Mouse (Mus musculus) heart, embryonic 10.5 days (tissue): ENCODE measurements around the gene Rdh9. TPM values are rescaled to one million over a fixed set of nuclear protein-coding genes. Genes with fewer than 3 reads are reported as not detected.
A peak's percentile ranks its signal among the peaks of the same experiment; 100 is the strongest.
"Not testable (repeated sequence)": the region's sequence is repeated elsewhere in the genome, so short reads cannot be mapped to it uniquely, and the experiment has no call there.

Experiments
- DNase-seq: peaks from one replicate; pipeline ENCODE4 v3.0.0-alpha.2; 2017; ENCODE audit warnings: low spot score
- H3K27ac ChIP-seq: fragments of 300-500 bp; sonication (generic); 2 replicates; pipeline ENCODE4 v1.5.1; 2016; ENCODE audit warnings: mild to moderate bottlenecking
- H3K27me3 ChIP-seq: fragments of 300-500 bp; sonication (generic); 2 replicates; pipeline ENCODE4 v1.6.1; 2016; ENCODE audit warnings: mild to moderate bottlenecking; ENCODE audit not compliant: poor library complexity, insufficient read depth, severe bottlenecking
- H3K36me3 ChIP-seq: fragments of 300-500 bp; sonication (generic); 2 replicates; pipeline ENCODE4 v1.6.1; 2016; ENCODE audit warnings: mild to moderate bottlenecking, moderate library complexity
- H3K4me1 ChIP-seq: fragments of 300-500 bp; sonication (generic); 2 replicates; pipeline ENCODE4 v1.6.1; 2016; ENCODE audit warnings: mild to moderate bottlenecking
- H3K4me3 ChIP-seq: fragments of 300-500 bp; sonication (generic); 2 replicates; pipeline ENCODE4 v1.5.1; 2016; ENCODE audit warnings: mild to moderate bottlenecking, moderate library complexity
- H3K9me3 ChIP-seq: fragments of 300-500 bp; sonication (generic); 2 replicates; pipeline ENCODE4 v1.6.1; 2016; ENCODE audit warnings: mild to moderate bottlenecking, moderate library complexity
- WGBS: fragments of 180-500 bp; shearing (Covaris S2); methylation state at CpG from one replicate; pipeline ENCODE4 v1.1.7; 2016; 5-methylcytosine and 5-hydroxymethylcytosine counted together
- polyA plus RNA-seq: library from polyadenylated mRNA; unstranded; fragments of >200 nt; fragmentation: Nextera tagmentation; extraction: Ambion mirVana; gene quantifications from 2 replicates; pipeline ENCODE4 v1.2.1, GENCODE M21; 2016

Gene Rdh9
- polyA plus RNA-seq, 1 experiment from 2014 or later: 0.19 TPM

GRCm38 (mm10) chr10:127766564-127766963 lies 9.6 kb upstream of the Rdh9 start:
- Histone ChIP-seq H3K27ac (no peak overlapping the region), H3K27me3 (no peaks in the 10 kb centered on the region), H3K4me1 (no peaks in the 10 kb centered on the region), H3K9me3 (no peaks in the 10 kb centered on the region), H3K36me3 (no peaks in the 10 kb centered on the region), H3K4me3 (no peak overlapping the region)
- 59% methylated on average over 1 of the region's 1 CpGs for WGBS
- DNase-seq: peak; percentile 72

DNA sequence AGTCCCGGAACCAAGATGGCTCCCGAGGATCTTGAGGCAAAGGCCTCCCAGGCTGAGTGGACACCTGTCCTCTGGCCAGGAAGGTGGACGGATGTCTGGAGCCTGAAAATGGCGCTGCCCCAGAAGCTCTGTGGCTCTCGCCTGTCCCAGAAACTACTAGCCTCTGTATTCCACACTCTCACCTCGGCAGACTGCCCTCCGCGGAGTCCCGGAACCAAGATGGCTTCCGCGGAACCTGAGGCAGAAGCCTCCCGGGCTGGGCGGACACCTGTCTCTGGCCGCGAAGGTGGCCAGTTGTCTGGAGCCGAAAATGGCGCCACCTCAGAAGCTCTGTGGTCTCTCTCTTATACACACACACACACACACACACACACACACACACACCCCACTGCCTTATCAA lies 6.1 kb downstream of the Rdh9 start:
- H3K9me3 ChIP-seq, H3K36me3 ChIP-seq, H3K4me1 ChIP-seq, H3K4me3 ChIP-seq, H3K27me3 ChIP-seq, H3K27ac ChIP-seq: not testable (repeated sequence)
- 92% methylated on average over 17 of the region's 17 CpGs for WGBS
- DNase-seq: peak; percentile 39

- H3K4me1 ChIP-seq, H3K9me3 ChIP-seq, DNase-seq, H3K27me3 ChIP-seq, H3K27ac ChIP-seq, H3K36me3 ChIP-seq, H3K4me3 ChIP-seq: not testable (repeated sequence)
- 82% methylated on average over 1 of the region's 1 CpGs for WGBS
These were observed 9.2 kb downstream of the Rdh9 start for GRCm38 (mm10) chr10:127785411-127785810.

DNA sequence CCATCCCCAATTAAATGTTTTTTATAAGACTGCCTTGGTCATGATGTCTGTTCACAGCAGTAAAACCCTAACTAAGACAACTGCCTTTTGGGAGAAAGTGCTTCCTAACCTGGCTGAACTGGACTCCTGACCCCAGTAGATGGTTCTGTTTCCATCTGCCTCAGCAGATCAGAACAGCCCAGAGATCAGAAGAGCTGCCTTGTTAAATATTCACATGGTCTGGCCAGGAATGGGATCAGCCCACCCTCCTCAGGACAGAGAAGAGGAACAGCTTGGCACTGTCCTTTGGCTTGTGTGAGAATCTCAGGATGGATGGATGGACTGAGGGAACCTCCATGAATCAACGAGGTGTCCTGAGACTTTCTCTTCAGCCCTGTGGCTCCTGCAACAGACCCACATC lies 23.1 kb downstream of the Rdh9 start:
- no peak overlapping the region for H3K4me3 ChIP-seq
- H3K27ac ChIP-seq: no peak overlapping the region
- DNase-seq: no peak
- H3K36me3 ChIP-seq: no peaks in the 10 kb centered on the region
- no peaks in the 10 kb centered on the region for H3K27me3 ChIP-seq
- H3K4me1 ChIP-seq: no peaks in the 10 kb centered on the region
- no peaks in the 10 kb centered on the region for H3K9me3 ChIP-seq
- WGBS: 76% methylated on average over 1 of the region's 1 CpGs

GRCm38 (mm10) chr10:127800891-127801290 lies 24.7 kb downstream of the Rdh9 start, which contains the start of gene Rdh16:
Rdh16 (plus strand) TSS chr10:127801152.
- no peaks in the 10 kb centered on the region for H3K27me3 ChIP-seq
- H3K4me1 ChIP-seq: no peaks in the 10 kb centered on the region
- no peaks in the 10 kb centered on the region for H3K9me3 ChIP-seq
- no peak within 1 kb of the TSS for H3K27ac ChIP-seq
- H3K4me3 ChIP-seq: no peak within 1 kb of the TSS
- WGBS: 84% methylated on average over 6 of the region's 6 CpGs
- DNase-seq: no peak
- H3K36me3 ChIP-seq: no peaks in the 10 kb centered on the region

DNA sequence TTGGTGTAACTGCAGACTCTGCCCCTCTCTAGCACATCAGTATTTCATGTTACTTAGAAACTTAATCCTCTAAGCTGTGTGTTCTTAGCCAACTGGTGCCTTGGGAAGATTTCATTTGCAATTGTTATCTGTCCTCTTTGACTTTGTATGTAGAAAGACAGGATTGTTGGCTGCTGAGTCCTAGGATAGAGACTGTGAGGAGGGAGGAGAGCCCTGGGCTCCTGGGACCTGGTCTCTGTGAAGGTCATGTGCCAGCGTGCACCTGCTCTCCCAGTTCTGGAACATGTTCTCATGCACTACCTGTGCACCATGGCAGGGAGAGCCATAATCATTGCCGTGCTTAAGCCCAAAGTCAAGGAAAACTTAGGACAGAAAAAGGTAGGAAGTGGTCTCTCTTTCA lies 25.4 kb downstream of the Rdh9 start:
- Histone ChIP-seq H3K27me3 (no peaks in the 10 kb centered on the region), H3K4me3 (no peak overlapping the region), H3K4me1 (no peaks in the 10 kb centered on the region), H3K9me3 (no peaks in the 10 kb centered on the region), H3K27ac (no peak overlapping the region), H3K36me3 (no peaks in the 10 kb centered on the region)
- DNase-seq: no peak
- 83% methylated on average over 2 of the region's 2 CpGs for WGBS

GRCm38 (mm10) chr10:127802236-127802635 lies 26.1 kb downstream of the Rdh9 start:
- 68% methylated on average over 5 of the region's 5 CpGs for WGBS
- H3K27me3 ChIP-seq: no peaks in the 10 kb centered on the region
- H3K36me3 ChIP-seq: no peaks in the 10 kb centered on the region
- no peak overlapping the region for H3K27ac ChIP-seq
- no peak for DNase-seq
- no peaks in the 10 kb centered on the region for H3K4me1 ChIP-seq
- H3K4me3 ChIP-seq: no peak overlapping the region
- H3K9me3 ChIP-seq: no peaks in the 10 kb centered on the region

- DNase-seq: no peak
- Histone ChIP-seq H3K4me3 (no peak overlapping the region), H3K27ac (no peak overlapping the region), H3K36me3 (no peaks in the 10 kb centered on the region), H3K27me3 (no peaks in the 10 kb centered on the region), H3K4me1 (no peaks in the 10 kb centered on the region), H3K9me3 (no peaks in the 10 kb centered on the region)
- 65% methylated on average over 7 of the region's 7 CpGs for WGBS
These were observed 28.2 kb downstream of the Rdh9 start for GRCm38 (mm10) chr10:127804416-127804815.

- DNase-seq: no peak
- Histone ChIP-seq H3K4me3 (no peak overlapping the region), H3K27ac (no peak overlapping the region), H3K36me3 (no peaks in the 10 kb centered on the region), H3K4me1 (no peaks in the 10 kb centered on the region), H3K9me3 (peaks cover 1% of the 10 kb centered on the region; the same call in 1 of the 2 replicates), H3K27me3 (no peaks in the 10 kb centered on the region)
These were observed 39.7 kb downstream of the Rdh9 start for GRCm38 (mm10) chr10:127815888-127816287.

GRCm38 (mm10) chr10:127817268-127817910 lies 41.2 kb downstream of the Rdh9 start:
- not testable (repeated sequence) for H3K4me3 ChIP-seq
- 69% methylated on average over 4 of the region's 4 CpGs for WGBS

DNA sequence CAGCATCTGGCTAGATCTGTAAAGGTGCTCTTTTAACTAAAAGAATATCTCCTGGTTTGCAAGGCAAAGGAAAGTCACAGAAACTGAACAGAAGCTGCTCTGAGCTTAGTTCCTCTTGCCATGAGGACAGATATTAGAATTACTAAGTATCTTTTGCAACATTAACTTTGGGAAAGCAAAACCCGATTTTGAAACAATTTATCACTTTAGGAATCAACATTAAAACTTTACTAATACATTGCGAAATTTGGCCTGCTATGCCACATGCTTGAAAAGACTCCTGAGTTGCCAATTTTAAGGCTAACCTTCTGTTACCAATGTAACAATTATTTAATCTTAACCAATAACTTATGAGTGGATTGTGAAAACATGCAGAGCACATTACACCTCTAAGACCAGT lies 45.6 kb downstream of the Rdh9 start:
- not testable (repeated sequence) for H3K36me3 ChIP-seq, H3K4me3 ChIP-seq, H3K4me1 ChIP-seq, H3K27me3 ChIP-seq, DNase-seq, H3K27ac ChIP-seq, H3K9me3 ChIP-seq
- 82% methylated on average over 2 of the region's 2 CpGs for WGBS

More at GRCm38 (mm10) chr10:127817268-127817910, 41.2 kb downstream of the Rdh9 start:
- H3K9me3 ChIP-seq, DNase-seq, H3K36me3 ChIP-seq, H3K4me1 ChIP-seq, H3K27ac ChIP-seq, H3K27me3 ChIP-seq: not testable (repeated sequence)

GRCm38 (mm10) chr10:127825386-127825785 lies 49.2 kb downstream of the Rdh9 start:
- DNase-seq: no peak
- no peaks in the 10 kb centered on the region for H3K4me1 ChIP-seq
- no peak overlapping the region for H3K27ac ChIP-seq
- H3K27me3 ChIP-seq: no peaks in the 10 kb centered on the region
- no peak overlapping the region for H3K4me3 ChIP-seq
- H3K9me3 ChIP-seq: peaks cover 3% of the 10 kb centered on the region; the same call in 1 of the 2 replicates
- no peaks in the 10 kb centered on the region for H3K36me3 ChIP-seq
- WGBS: 69% methylated on average over 6 of the region's 6 CpGs

GRCm38 (mm10) chr10:127829121-127829520 lies 52.9 kb downstream of the Rdh9 start:
- Histone ChIP-seq H3K9me3 (no peaks in the 10 kb centered on the region), H3K4me3 (no peak overlapping the region), H3K36me3 (no peaks in the 10 kb centered on the region), H3K4me1 (no peaks in the 10 kb centered on the region), H3K27me3 (no peaks in the 10 kb centered on the region), H3K27ac (no peak overlapping the region)
- no peak for DNase-seq
- WGBS: 66% methylated on average over 3 of the region's 3 CpGs

- DNase-seq: not testable (repeated sequence)
- 98% methylated on average over 1 of the region's 1 CpGs for WGBS
These were observed 58.0 kb downstream of the Rdh9 start for GRCm38 (mm10) chr10:127834186-127834585.

More at GRCm38 (mm10) chr10:127834186-127834585, 58.0 kb downstream of the Rdh9 start:
- not testable (repeated sequence) for H3K4me1 ChIP-seq, H3K27me3 ChIP-seq, H3K27ac ChIP-seq, H3K9me3 ChIP-seq, H3K36me3 ChIP-seq, H3K4me3 ChIP-seq
